Mouse (Mus musculus): ENCODE data around the gene Cd27.

Gene Cd27

GRCm38 (mm10) chr6:125241566-125241965, 4.8 kb upstream of the Cd27 start:
- no peak for DNase-seq

GRCm38 (mm10) chr6:125240617-125241016, 3.8 kb upstream of the Cd27 start:
- no peak for DNase-seq

- DNase-seq: no peak
Observed at GRCm38 (mm10) chr6:125239547-125239946, 2.7 kb upstream of the Cd27 start.

- DNase-seq: no peak
Observed at GRCm38 (mm10) chr6:125238396-125238795, 1.6 kb upstream of the Cd27 start.

GRCm38 (mm10) chr6:125237421-125237820, 611 bp upstream of the Cd27 start:
- no peak for DNase-seq

GRCm38 (mm10) chr6:125236341-125236740, 469 bp downstream of the Cd27 start:
- DNase-seq: no peak

- DNase-seq: no peak
Observed at GRCm38 (mm10) chr6:125234520-125234828, 2.3 kb downstream of the Cd27 start.

- no peak for DNase-seq
Observed at GRCm38 (mm10) chr6:125233816-125234519, 2.8 kb downstream of the Cd27 start.

GRCm38 (mm10) chr6:125232516-125232915, 4.3 kb downstream of the Cd27 start:
- no peak for DNase-seq

GRCm38 (mm10) chr6:125232045-125232437, 4.8 kb downstream of the Cd27 start:
- DNase-seq: no peak

- peak; percentile 60 for DNase-seq
Observed at GRCm38 (mm10) chr6:125231117-125232044, 5.4 kb downstream of the Cd27 start, which contains the start of gene Tapbpl. Gene Tapbpl (minus strand): TSS chr6:125231860.

GRCm38 (mm10) chr6:125230571-125230970, 6.2 kb downstream of the Cd27 start:
- DNase-seq: no peak

GRCm38 (mm10) chr6:125225518-125226115, 11.2 kb downstream of the Cd27 start:
- no peak for DNase-seq

GRCm38 (mm10) chr6:125222577-125222976, 14.2 kb downstream of the Cd27 start:
- no peak for DNase-seq

- no peak for DNase-seq
Observed at GRCm38 (mm10) chr6:125222146-125222545, 14.7 kb downstream of the Cd27 start.

GRCm38 (mm10) chr6:125221115-125221745, 15.6 kb downstream of the Cd27 start:
- no peak for DNase-seq

- peak; percentile 71 for DNase-seq
Observed at GRCm38 (mm10) chr6:125218963-125219362, 17.8 kb downstream of the Cd27 start.

- DNase-seq: no peak
Observed at GRCm38 (mm10) chr6:125217899-125218298, 18.9 kb downstream of the Cd27 start.

- DNase-seq: no peak
Observed at GRCm38 (mm10) chr6:125216898-125217297, 19.9 kb downstream of the Cd27 start.

- DNase-seq: peak; percentile 98
Observed at GRCm38 (mm10) chr6:125215148-125215954, 21.5 kb downstream of the Cd27 start, which contains the start of gene Vamp1. Gene Vamp1 (plus strand): TSS chr6:125215551.

- DNase-seq: no peak
Observed at GRCm38 (mm10) chr6:125213715-125214114, 23.1 kb downstream of the Cd27 start.

- no peak for DNase-seq
Observed at GRCm38 (mm10) chr6:125213129-125213528, 23.7 kb downstream of the Cd27 start.

Measured in layer of hippocampus, adult 9-11 months (tissue).